Mouse (Mus musculus): Measurements from ENCODE around the gene Opcml. TPM values are rescaled to one million over a fixed set of nuclear protein-coding genes. Genes with fewer than 3 reads are reported as not detected.

Gene Opcml
- polyA plus RNA-seq, 1 experiment, result 1.8 TPM

DNA sequence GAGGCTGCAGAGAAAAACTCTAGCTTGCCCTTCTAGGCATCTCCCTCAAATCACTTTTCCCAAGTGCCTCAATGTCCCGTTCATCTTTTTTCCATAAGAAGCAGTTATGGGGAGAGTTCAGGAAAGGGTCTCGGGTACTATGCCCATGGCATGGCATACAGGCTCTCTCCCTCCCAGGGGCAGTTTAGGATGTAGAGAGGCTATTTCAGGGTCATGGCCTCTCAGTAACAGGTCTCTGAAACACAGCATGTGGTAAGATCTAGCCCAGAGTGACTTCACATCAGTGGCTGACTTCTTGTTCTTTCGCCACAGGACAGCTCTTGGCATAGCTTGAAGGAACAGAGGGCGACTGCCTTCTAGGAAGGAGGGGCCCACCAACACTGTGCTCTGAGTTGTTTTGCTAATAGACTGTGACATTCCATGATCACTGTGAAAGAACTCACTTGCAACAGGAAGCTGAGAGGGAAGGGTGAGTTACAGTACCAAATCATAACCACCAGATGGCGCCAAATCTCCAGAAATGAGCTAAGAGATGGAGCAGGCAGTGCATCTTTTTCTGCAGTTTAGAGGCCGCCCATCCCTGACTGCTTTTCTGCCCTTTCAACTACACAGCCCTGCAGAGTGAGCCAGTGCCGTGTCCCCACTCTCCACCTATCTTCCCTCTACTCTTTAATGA, 470.6 kb downstream of the Opcml start:
- H3K4me1 ChIP-seq (ENCODE audit: control insufficient read depth, insufficient read depth, insufficient read length, low read length), result no peaks in the 10 kb centered on the region
- no peak overlapping the region for H3K4me3 ChIP-seq (ENCODE audit: insufficient read depth, low read depth, low read length)
- no peak overlapping the region for H3K27ac ChIP-seq (replicated peaks; ENCODE audit: low read depth, low read length)

DNA sequence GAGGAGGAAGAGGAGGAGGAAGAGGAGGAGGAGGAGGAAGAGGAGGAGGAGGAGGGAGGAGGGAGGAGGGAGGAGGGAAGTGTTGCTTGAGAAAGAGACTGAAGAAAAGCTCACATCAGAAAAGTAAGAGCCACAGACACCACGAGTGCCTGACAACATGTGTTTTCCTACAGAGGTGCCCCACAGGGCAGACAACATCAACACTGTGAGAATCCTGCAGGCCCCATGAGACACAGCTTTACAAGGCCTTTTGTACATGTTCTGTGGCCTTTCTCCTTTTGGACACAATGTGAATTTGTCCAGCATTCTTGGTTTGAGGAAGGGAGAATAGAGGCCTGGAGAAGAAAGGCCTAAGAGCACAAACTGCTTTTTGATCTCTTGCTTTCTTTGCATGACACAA, 471.4 kb downstream of the Opcml start:
- H3K27ac ChIP-seq (replicated peaks; ENCODE audit: low read depth, low read length), result no peak overlapping the region
- no peaks in the 10 kb centered on the region for H3K4me1 ChIP-seq (ENCODE audit: control insufficient read depth, insufficient read depth, insufficient read length, low read length)
- no peak overlapping the region for H3K4me3 ChIP-seq (ENCODE audit: insufficient read depth, low read depth, low read length)

DNA sequence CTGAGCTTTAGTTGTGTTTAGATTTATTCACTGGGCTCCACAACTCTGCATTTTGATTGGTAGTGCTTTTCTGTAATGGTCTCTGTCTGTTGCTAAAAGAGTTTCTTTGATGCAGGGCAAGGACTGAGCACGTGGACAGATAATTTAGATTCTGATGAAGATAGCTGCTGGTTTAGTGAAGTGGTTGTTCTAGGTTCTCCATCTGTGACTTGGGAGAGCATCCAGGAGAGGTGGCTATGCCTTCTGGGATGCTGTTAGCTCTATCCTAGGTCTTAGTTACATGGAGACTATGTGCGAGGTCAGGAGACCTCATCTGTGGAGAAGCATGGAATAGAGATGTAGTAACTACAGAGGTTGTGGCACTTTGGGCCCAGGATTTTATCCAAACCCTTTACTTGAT, 472.3 kb downstream of the Opcml start:
- Histone ChIP-seq H3K4me1 (ENCODE audit: control insufficient read depth, insufficient read depth, insufficient read length, low read length) (no peaks in the 10 kb centered on the region), H3K4me3 (ENCODE audit: insufficient read depth, low read depth, low read length) (no peak overlapping the region), H3K27ac (replicated peaks; ENCODE audit: low read depth, low read length) (no peak overlapping the region)

DNA sequence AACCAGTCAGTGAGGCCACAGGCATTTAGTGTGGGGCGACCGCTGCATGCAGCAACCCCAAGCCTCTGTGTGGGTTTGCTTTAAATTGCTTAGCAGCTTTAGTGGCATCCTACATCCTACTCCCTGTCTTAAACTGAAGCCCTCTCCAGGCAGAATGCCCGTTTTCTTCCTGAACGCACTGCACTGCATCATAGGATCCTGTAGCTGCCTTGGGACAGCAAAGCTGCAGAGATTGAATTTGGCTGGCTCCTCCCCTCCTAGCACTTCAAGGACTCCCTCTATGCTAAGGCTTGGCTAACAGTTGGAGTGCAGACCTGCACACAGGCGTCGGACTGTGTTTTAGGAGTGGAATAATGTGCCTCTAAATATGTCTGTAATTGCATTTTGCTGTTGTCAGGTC, 474.2 kb downstream of the Opcml start:
- Histone ChIP-seq H3K4me3 (ENCODE audit: insufficient read depth, low read depth, low read length) (no peak overlapping the region), H3K27ac (replicated peaks; ENCODE audit: low read depth, low read length) (no peak overlapping the region), H3K4me1 (ENCODE audit: control insufficient read depth, insufficient read depth, insufficient read length, low read length) (no peaks in the 10 kb centered on the region)

- Histone ChIP-seq H3K4me3 (ENCODE audit: insufficient read depth, low read depth, low read length) (no peak overlapping the region), H3K4me1 (ENCODE audit: control insufficient read depth, insufficient read depth, insufficient read length, low read length) (no peaks in the 10 kb centered on the region), H3K27ac (replicated peaks; ENCODE audit: low read depth, low read length) (no peak overlapping the region)
These were observed 483.2 kb downstream of the Opcml start for GRCm38 (mm10) chr9:28273816-28274215.

DNA sequence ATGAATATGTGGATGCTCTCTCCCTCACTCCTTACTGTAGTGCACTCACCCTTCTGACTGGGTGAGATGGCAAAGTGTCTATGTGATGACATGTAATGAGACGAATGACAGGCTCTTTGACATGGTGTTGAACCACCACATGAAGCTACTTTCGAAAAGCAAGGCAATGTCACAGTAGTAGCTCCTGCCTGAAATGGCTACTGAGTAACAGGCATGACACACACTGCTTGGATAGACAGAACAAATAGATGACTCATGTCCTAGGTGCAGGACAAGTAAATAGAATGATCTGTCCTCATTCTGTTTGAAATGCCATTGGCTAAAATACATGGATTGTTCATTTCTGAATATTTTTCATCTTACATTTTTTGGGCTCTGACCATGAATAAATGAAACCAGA, 488.0 kb downstream of the Opcml start:
- Histone ChIP-seq H3K27ac (replicated peaks; ENCODE audit: low read depth, low read length) (no peak overlapping the region), H3K4me1 (ENCODE audit: control insufficient read depth, insufficient read depth, insufficient read length, low read length) (no peaks in the 10 kb centered on the region), H3K4me3 (ENCODE audit: insufficient read depth, low read depth, low read length) (no peak overlapping the region)

GRCm38 (mm10) chr9:28281025-28281424, 490.4 kb downstream of the Opcml start:
- H3K4me1 ChIP-seq (ENCODE audit: control insufficient read depth, insufficient read depth, insufficient read length, low read length), result no peaks in the 10 kb centered on the region
- H3K27ac ChIP-seq (replicated peaks; ENCODE audit: low read depth, low read length), result no peak overlapping the region
- H3K4me3 ChIP-seq (ENCODE audit: insufficient read depth, low read depth, low read length), result no peak overlapping the region

- Histone ChIP-seq H3K4me3 (ENCODE audit: insufficient read depth, low read depth, low read length) (no peak overlapping the region), H3K4me1 (ENCODE audit: control insufficient read depth, insufficient read depth, insufficient read length, low read length) (no peaks in the 10 kb centered on the region), H3K27ac (replicated peaks; ENCODE audit: low read depth, low read length) (no peak overlapping the region)
These were observed 491.0 kb downstream of the Opcml start for GRCm38 (mm10) chr9:28281571-28281970.

DNA sequence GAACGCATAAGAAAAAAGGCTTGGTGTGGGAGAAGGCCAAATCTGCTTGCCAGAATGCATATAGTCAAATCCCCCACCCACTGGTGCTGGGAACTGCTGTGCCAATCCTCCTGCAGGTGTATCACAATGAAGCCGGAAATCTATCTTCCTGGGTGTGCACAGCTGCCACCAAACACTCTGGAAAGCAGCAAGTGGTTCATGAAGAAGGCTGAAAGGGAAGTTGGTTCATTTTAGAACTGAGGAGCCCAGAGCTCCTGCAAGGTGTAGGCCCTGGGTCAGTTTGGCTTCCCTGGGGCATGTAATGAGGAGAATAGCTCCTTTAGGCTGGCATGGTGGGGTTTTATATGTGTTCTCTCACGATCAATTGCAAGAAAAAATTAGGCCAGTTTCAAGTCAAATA, 494.4 kb downstream of the Opcml start:
- no peak overlapping the region for H3K4me3 ChIP-seq (ENCODE audit: insufficient read depth, low read depth, low read length)
- no peak overlapping the region for H3K27ac ChIP-seq (replicated peaks; ENCODE audit: low read depth, low read length)
- H3K4me1 ChIP-seq (ENCODE audit: control insufficient read depth, insufficient read depth, insufficient read length, low read length), result no peaks in the 10 kb centered on the region

DNA sequence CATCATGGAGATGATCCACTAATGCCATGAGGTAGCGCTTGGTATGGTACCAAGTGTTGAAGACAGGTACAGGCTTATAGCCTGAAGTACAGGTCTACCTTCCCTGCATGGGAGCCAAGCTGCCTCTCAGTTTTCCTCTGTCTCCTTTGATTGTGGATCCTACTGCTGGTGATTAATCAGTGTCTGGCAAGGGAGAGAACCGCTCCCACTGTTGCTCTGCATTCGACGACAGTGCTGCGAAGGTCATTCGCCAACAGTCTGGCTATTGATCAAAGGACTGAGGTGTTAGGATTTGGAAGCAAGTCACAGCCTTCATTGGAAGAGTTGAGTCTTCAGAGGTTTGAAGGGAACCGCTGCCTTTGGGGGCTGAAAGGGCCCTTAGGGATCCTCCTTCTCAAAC, 495.8 kb downstream of the Opcml start:
- no peak overlapping the region for H3K27ac ChIP-seq (replicated peaks; ENCODE audit: low read depth, low read length)
- no peak overlapping the region for H3K4me3 ChIP-seq (ENCODE audit: insufficient read depth, low read depth, low read length)
- H3K4me1 ChIP-seq (ENCODE audit: control insufficient read depth, insufficient read depth, insufficient read length, low read length), result no peaks in the 10 kb centered on the region

GRCm38 (mm10) chr9:28287485-28287884, 496.9 kb downstream of the Opcml start:
- no peaks in the 10 kb centered on the region for H3K4me1 ChIP-seq (ENCODE audit: control insufficient read depth, insufficient read depth, insufficient read length, low read length)
- H3K4me3 ChIP-seq (ENCODE audit: insufficient read depth, low read depth, low read length), result no peak overlapping the region
- H3K27ac ChIP-seq (replicated peaks; ENCODE audit: low read depth, low read length), result no peak overlapping the region

DNA sequence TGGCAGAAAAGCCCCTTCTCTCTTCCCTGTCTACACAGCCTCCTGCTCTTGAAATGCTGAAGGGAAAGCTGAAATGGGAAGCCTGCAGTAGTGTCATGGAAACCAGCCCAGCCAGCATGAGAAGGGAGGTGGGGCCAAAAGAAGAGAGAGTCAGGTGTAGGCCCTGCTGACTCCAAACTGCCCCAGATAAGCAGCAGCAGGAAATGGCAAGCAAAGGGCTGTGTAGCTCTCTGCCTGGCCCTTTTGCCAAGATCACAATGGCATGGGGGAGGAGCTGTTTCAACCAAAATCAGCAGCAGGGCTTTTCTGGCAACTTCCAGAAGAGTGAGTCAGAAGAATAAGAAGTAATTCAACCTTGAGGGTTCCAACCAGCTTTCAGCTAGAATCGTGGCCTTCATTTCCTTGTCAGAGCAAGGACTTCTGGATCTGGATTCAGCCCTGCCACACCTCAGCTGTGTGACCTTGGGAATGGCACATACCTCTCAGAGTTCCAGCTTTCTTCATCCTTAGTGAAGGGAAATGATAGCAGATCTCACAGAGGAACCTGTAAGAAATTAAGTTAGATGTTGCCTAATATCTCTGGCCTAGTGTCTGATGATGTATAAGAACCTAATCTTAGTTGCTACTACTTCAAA, 499.2 kb downstream of the Opcml start:
- H3K4me1 ChIP-seq (ENCODE audit: control insufficient read depth, insufficient read depth, insufficient read length, low read length), result no peaks in the 10 kb centered on the region
- no peak overlapping the region for H3K4me3 ChIP-seq (ENCODE audit: insufficient read depth, low read depth, low read length)
- H3K27ac ChIP-seq (replicated peaks; ENCODE audit: low read depth, low read length), result no peak overlapping the region

- Histone ChIP-seq H3K4me3 (ENCODE audit: insufficient read depth, low read depth, low read length) (no peak overlapping the region), H3K27ac (replicated peaks; ENCODE audit: low read depth, low read length) (no peak overlapping the region), H3K4me1 (ENCODE audit: control insufficient read depth, insufficient read depth, insufficient read length, low read length) (no peaks in the 10 kb centered on the region)
These were observed 513.1 kb downstream of the Opcml start for GRCm38 (mm10) chr9:28303659-28304058.

- Histone ChIP-seq H3K4me1 (ENCODE audit: control insufficient read depth, insufficient read depth, insufficient read length, low read length) (no peaks in the 10 kb centered on the region), H3K27ac (replicated peaks; ENCODE audit: low read depth, low read length) (no peak overlapping the region), H3K4me3 (ENCODE audit: insufficient read depth, low read depth, low read length) (no peak overlapping the region)
These were observed 516.0 kb downstream of the Opcml start for GRCm38 (mm10) chr9:28306364-28307121.

GRCm38 (mm10) chr9:28307122-28307430, 516.5 kb downstream of the Opcml start:
- no peaks in the 10 kb centered on the region for H3K4me1 ChIP-seq (ENCODE audit: control insufficient read depth, insufficient read depth, insufficient read length, low read length)
- no peak overlapping the region for H3K27ac ChIP-seq (replicated peaks; ENCODE audit: low read depth, low read length)
- no peak overlapping the region for H3K4me3 ChIP-seq (ENCODE audit: insufficient read depth, low read depth, low read length)
